Mouse (Mus musculus) brain, embryonic 14.5 days (tissue): ENCODE measurements around the gene Epha1.

Source experiments
- CTCF ChIP-seq: fragments of 200-500 bp; IDR thresholded peaks from 2 replicates; pipeline ENCODE4 v1.5.1; 2012; ENCODE audit warnings: inconsistent platforms, mild to moderate bottlenecking, moderate library complexity, borderline replicate concordance; ENCODE audit not compliant: insufficient read depth, insufficient read length; ENCODE audit errors: extremely low read depth
- POLR2A ChIP-seq: fragments of 200-500 bp; IDR thresholded peaks from 2 replicates; pipeline ENCODE4 v1.6.1; 2012; ENCODE audit warnings: mild to moderate bottlenecking, inconsistent platforms, borderline replicate concordance; ENCODE audit not compliant: poor library complexity, insufficient read depth, insufficient read length, severe bottlenecking; ENCODE audit errors: extremely low read depth

- TF ChIP-seq CTCF (no peak), POLR2A (no peak)
Observed at GRCm38 (mm10) chr6:42348281-42349005, 24.6 kb downstream of the Epha1 start.
